Mouse (Mus musculus) frontal cortex, postnatal 25 days (tissue): ENCODE data around the gene Gm7030.
"Not testable (repeated sequence)": the region's sequence is repeated elsewhere in the genome, so short reads cannot be mapped to it uniquely, and the experiment has no call there.

Experiments used
- DNase-seq, 2 experiments: peaks; one replicate each; pipeline ENCODE4 v3.0.0; 2022; ENCODE audit warnings: low spot score in 2 of 2

The Gm7030 gene

DNA sequence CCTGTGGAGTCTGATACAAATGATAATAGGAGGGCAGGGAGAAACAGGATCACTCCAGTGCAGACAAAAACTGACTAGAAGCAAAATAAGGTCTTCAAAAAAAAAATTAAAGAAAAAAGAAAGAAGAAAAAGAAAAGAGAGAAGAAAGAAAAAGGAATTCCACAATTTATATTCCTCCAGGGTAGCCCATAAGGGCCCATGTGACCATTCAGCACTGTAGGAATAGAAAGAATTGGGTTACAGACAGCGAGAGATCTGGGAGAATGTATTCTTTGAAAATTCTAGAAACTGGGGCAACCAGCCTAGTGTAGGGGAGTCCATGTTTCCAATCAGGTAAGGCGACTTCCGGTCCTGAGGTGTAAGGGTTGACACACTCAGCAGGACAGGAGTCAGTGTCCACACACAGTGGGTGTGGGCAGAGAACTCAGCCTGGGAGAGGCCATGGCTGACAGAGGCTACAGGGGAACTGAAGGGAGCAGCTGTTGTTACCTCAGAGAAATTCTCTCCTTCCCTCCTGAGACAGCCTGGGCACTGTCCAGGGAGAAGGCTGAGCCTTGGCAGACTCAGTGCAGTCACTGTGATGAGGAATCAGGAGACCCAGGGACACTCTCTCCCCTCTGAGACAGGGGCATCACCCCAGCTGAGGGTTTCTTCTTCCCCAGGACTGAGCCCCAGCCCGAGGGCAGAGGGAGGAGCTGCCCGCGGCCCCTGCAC, 46.5 kb downstream of the Gm7030 start:
- not testable (repeated sequence) for DNase-seq

DNA sequence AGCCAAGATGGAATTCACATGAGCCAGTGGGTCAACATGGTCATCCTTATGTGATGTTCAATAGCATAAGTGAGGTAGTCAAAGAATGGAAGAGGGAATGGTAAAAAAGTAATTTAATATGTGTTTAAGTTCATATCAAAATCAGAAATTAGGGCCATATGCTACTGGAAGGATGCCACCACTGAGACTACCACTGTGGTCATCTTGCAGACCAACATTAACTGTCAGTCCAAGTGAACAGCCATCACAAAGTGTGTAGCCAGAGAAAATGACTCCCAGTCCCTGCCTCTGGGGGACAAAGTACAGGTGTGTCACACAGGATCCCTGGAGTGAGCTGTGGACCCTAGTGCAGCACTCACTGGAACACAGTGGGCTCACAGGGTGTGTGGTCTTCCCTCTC, 47.3 kb downstream of the Gm7030 start:
- DNase-seq, result not testable (repeated sequence)

DNA sequence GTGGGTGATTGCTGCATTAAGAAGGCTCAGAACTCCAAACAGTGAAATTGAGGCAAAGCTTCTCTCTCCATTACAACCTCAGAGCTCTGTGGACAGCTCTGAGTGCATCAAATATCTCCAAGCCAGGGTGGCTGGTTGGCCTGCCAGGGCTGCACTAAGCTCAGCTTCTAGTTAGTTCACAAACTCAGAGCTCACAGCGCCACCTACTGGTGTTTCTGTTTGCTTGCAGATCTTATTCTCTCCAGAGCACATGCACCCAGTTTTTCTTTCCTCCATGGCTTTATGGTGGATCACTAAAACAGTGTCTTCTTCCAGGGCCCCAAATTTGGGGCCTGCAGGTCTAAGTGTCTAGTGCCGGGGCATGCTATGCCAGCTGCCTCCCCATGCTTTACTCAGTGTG, 68.4 kb downstream of the Gm7030 start:
- DNase-seq, result peak; percentile 69 to 84
